Mouse (Mus musculus) embryonic fibroblast, embryonic 13.5 days (primary cell): ENCODE results near the gene Exoc7.

Experiments
- CTCF ChIP-seq: IDR thresholded peaks from 2 replicates; pipeline ENCODE4 v1.5.1; 2011; ENCODE audit warnings: mild to moderate bottlenecking, control low read depth, low read length, moderate library complexity, borderline replicate concordance; ENCODE audit not compliant: insufficient read depth
- POLR2A ChIP-seq: IDR thresholded peaks from 2 replicates; pipeline ENCODE4 v1.6.1; 2011; ENCODE audit warnings: low read depth, mild to moderate bottlenecking, control low read depth, low read length, moderate library complexity

GRCm38 (mm10) chr11:116250898-116251297 is 56.1 kb downstream of the Exoc7 start:
- TF ChIP-seq POLR2A (no peak), CTCF (no peak)
